Mouse (Mus musculus): ENCODE results near the gene Gstm2. TPM values are rescaled to one million over a fixed set of nuclear protein-coding genes. Genes with fewer than 3 reads are reported as not detected.
"Not testable (repeated sequence)": the region's sequence is repeated elsewhere in the genome, so short reads cannot be mapped to it uniquely, and the experiment has no call there.

Gene Gstm2
- polyA plus RNA-seq, 1 experiment from 2014 or later = 34.3 TPM

GRCm38 (mm10) chr3:107964656-107965308 is 21.5 kb downstream of the Gstm2 start:
- H3K4me1 ChIP-seq = no peaks in the 10 kb centered on the region
- H3K4me2 ChIP-seq (replicated peaks) = no peak overlapping the region
- H3K36me3 ChIP-seq = no peaks in the 10 kb centered on the region
- ATAC-seq (ENCODE audit: insufficient number of reproducible peaks, insufficient read depth, low FRiP score, low TSS enrichment) = no peak
- no peak overlapping the region for H3K9ac ChIP-seq
- H3K4me3 ChIP-seq = no peak overlapping the region
- H3K9me3 ChIP-seq = no peaks in the 10 kb centered on the region
- H3K27me3 ChIP-seq = no peaks in the 10 kb centered on the region
- H3K27ac ChIP-seq = no peak overlapping the region
- WGBS = 72% methylated on average over 5 of the region's 5 CpGs

GRCm38 (mm10) chr3:107964026-107964425 is 22.2 kb downstream of the Gstm2 start:
- Histone ChIP-seq H3K4me2 (replicated peaks) (no peak overlapping the region), H3K9ac (no peak overlapping the region), H3K36me3 (no peaks in the 10 kb centered on the region), H3K4me1 (no peaks in the 10 kb centered on the region), H3K4me3 (no peak overlapping the region), H3K27me3 (no peaks in the 10 kb centered on the region), H3K27ac (no peak overlapping the region), H3K9me3 (no peaks in the 10 kb centered on the region)
- WGBS = 86% methylated on average over 4 of the region's 4 CpGs
- ATAC-seq (ENCODE audit: insufficient number of reproducible peaks, insufficient read depth, low FRiP score, low TSS enrichment) = no peak

- H3K27me3 ChIP-seq; H3K4me3 ChIP-seq; H3K9ac ChIP-seq; ATAC-seq (ENCODE audit: insufficient number of reproducible peaks, insufficient read depth, low FRiP score, low TSS enrichment); H3K9me3 ChIP-seq; H3K4me1 ChIP-seq; H3K27ac ChIP-seq; H3K36me3 ChIP-seq; H3K4me2 ChIP-seq (replicated peaks): not testable (repeated sequence)
- WGBS = 87% methylated on average over 9 of the region's 9 CpGs
These were observed 31.0 kb downstream of the Gstm2 start for GRCm38 (mm10) chr3:107955260-107955659.

- H3K36me3 ChIP-seq = no peaks in the 10 kb centered on the region
- H3K4me3 ChIP-seq = no peak overlapping the region
- no peak overlapping the region for H3K9ac ChIP-seq
- no peak for ATAC-seq (ENCODE audit: insufficient number of reproducible peaks, insufficient read depth, low FRiP score, low TSS enrichment)
- no peak overlapping the region for H3K4me2 ChIP-seq (replicated peaks)
- no peaks in the 10 kb centered on the region for H3K4me1 ChIP-seq
- no peaks in the 10 kb centered on the region for H3K9me3 ChIP-seq
- no peak overlapping the region for H3K27ac ChIP-seq
- no peaks in the 10 kb centered on the region for H3K27me3 ChIP-seq
- 82% methylated on average over 5 of the region's 5 CpGs for WGBS
These were observed 32.3 kb downstream of the Gstm2 start for GRCm38 (mm10) chr3:107953906-107954305.

GRCm38 (mm10) chr3:107953328-107953755 is 32.9 kb downstream of the Gstm2 start:
- Histone ChIP-seq H3K9ac (no peak overlapping the region), H3K4me1 (no peaks in the 10 kb centered on the region), H3K4me3 (no peak overlapping the region), H3K36me3 (no peaks in the 10 kb centered on the region), H3K4me2 (replicated peaks) (no peak overlapping the region), H3K27me3 (no peaks in the 10 kb centered on the region), H3K27ac (no peak overlapping the region), H3K9me3 (no peaks in the 10 kb centered on the region)
- WGBS = 15% methylated on average over 6 of the region's 6 CpGs
- ATAC-seq (ENCODE audit: insufficient number of reproducible peaks, insufficient read depth, low FRiP score, low TSS enrichment) = no peak

- no peak overlapping the region for H3K9ac ChIP-seq
- WGBS = 84% methylated on average over 11 of the region's 11 CpGs
- no peaks in the 10 kb centered on the region for H3K4me1 ChIP-seq
These were observed 35.7 kb downstream of the Gstm2 start for GRCm38 (mm10) chr3:107950531-107950930.

GRCm38 (mm10) chr3:107949461-107949860 is 36.8 kb downstream of the Gstm2 start:
- not testable (repeated sequence) for H3K27ac ChIP-seq; H3K36me3 ChIP-seq; H3K9ac ChIP-seq; H3K4me3 ChIP-seq; H3K9me3 ChIP-seq; H3K4me1 ChIP-seq; ATAC-seq (ENCODE audit: insufficient number of reproducible peaks, insufficient read depth, low FRiP score, low TSS enrichment); H3K27me3 ChIP-seq; H3K4me2 ChIP-seq (replicated peaks)
- WGBS = 89% methylated on average over 1 of the region's 1 CpGs

More at GRCm38 (mm10) chr3:107950531-107950930, 35.7 kb downstream of the Gstm2 start:
- no peaks in the 10 kb centered on the region for H3K36me3 ChIP-seq
- H3K4me3 ChIP-seq = no peak overlapping the region
- no peak for ATAC-seq (ENCODE audit: insufficient number of reproducible peaks, insufficient read depth, low FRiP score, low TSS enrichment)
- no peaks in the 10 kb centered on the region for H3K9me3 ChIP-seq
- peaks cover under 1% of the 10 kb centered on the region; the same call in 1 of the 2 replicates for H3K27me3 ChIP-seq
- no peak overlapping the region for H3K27ac ChIP-seq
- no peak overlapping the region for H3K4me2 ChIP-seq (replicated peaks)

- no peak overlapping the region for H3K4me2 ChIP-seq (replicated peaks)
- H3K36me3 ChIP-seq = no peaks in the 10 kb centered on the region
- H3K9me3 ChIP-seq = no peaks in the 10 kb centered on the region
- 54% methylated on average over 4 of the region's 4 CpGs for WGBS
- H3K27ac ChIP-seq = no peak overlapping the region
- H3K4me3 ChIP-seq = no peak overlapping the region
- no peaks in the 10 kb centered on the region for H3K4me1 ChIP-seq
- peaks cover 4% of the 10 kb centered on the region; the same call in 1 of the 2 replicates for H3K27me3 ChIP-seq
- no peak overlapping the region for H3K9ac ChIP-seq
- ATAC-seq (ENCODE audit: insufficient number of reproducible peaks, insufficient read depth, low FRiP score, low TSS enrichment) = no peak
These were observed 40.5 kb downstream of the Gstm2 start for GRCm38 (mm10) chr3:107945729-107946128.

- peak within 1 kb of the TSS; percentile 28 for H3K4me3 ChIP-seq
- H3K4me1 ChIP-seq = no peaks in the 10 kb centered on the region
- H3K27ac ChIP-seq = no peak within 1 kb of the TSS
- 13% methylated on average over 20 of the region's 20 CpGs for WGBS
- H3K36me3 ChIP-seq = no peaks in the 10 kb centered on the region
- peaks cover 4% of the 10 kb centered on the region; the same call in 1 of the 2 replicates for H3K27me3 ChIP-seq
- ATAC-seq (ENCODE audit: insufficient number of reproducible peaks, insufficient read depth, low FRiP score, low TSS enrichment) = peak; percentile 26; the same call in 1 of the 2 replicates
- H3K9me3 ChIP-seq = no peaks in the 10 kb centered on the region
- peak within 1 kb of the TSS; percentile 16 for H3K9ac ChIP-seq
- H3K4me2 ChIP-seq (replicated peaks) = peak within 1 kb of the TSS; percentile 49
These were observed 42.8 kb downstream of the Gstm2 start, which contains the start of gene Gstm6 for GRCm38 (mm10) chr3:107943239-107943990. Gene Gstm6, minus strand, starts transcription at chr3:107943749.

GRCm38 (mm10) chr3:107941261-107941660 is 45.0 kb downstream of the Gstm2 start:
- Histone ChIP-seq H3K4me2 (replicated peaks) (no peak overlapping the region), H3K36me3 (no peaks in the 10 kb centered on the region), H3K27ac (no peak overlapping the region), H3K9ac (no peak overlapping the region), H3K27me3 (peaks cover 4% of the 10 kb centered on the region; the same call in 1 of the 2 replicates), H3K4me1 (no peaks in the 10 kb centered on the region), H3K9me3 (no peaks in the 10 kb centered on the region), H3K4me3 (no peak overlapping the region)
- no peak for ATAC-seq (ENCODE audit: insufficient number of reproducible peaks, insufficient read depth, low FRiP score, low TSS enrichment)
- WGBS = 84% methylated on average over 4 of the region's 4 CpGs

GRCm38 (mm10) chr3:107940524-107940923 is 45.7 kb downstream of the Gstm2 start:
- no peak for ATAC-seq (ENCODE audit: insufficient number of reproducible peaks, insufficient read depth, low FRiP score, low TSS enrichment)

GRCm38 (mm10) chr3:107939830-107940229 is 46.4 kb downstream of the Gstm2 start:
- 81% methylated on average over 4 of the region's 4 CpGs for WGBS
- H3K27ac ChIP-seq = no peak overlapping the region

More at GRCm38 (mm10) chr3:107940524-107940923, 45.7 kb downstream of the Gstm2 start:
- H3K27me3 ChIP-seq = peaks cover 4% of the 10 kb centered on the region; the same call in 1 of the 2 replicates
- H3K9me3 ChIP-seq = no peaks in the 10 kb centered on the region
- WGBS = 70% methylated on average over 7 of the region's 7 CpGs
- no peak overlapping the region for H3K27ac ChIP-seq
- no peak overlapping the region for H3K9ac ChIP-seq
- H3K4me2 ChIP-seq (replicated peaks) = no peak overlapping the region
- no peaks in the 10 kb centered on the region for H3K4me1 ChIP-seq
- H3K36me3 ChIP-seq = no peaks in the 10 kb centered on the region
- no peak overlapping the region for H3K4me3 ChIP-seq

More at GRCm38 (mm10) chr3:107939830-107940229, 46.4 kb downstream of the Gstm2 start:
- H3K4me2 ChIP-seq (replicated peaks) = no peak overlapping the region
- H3K4me3 ChIP-seq = no peak overlapping the region
- H3K4me1 ChIP-seq = no peaks in the 10 kb centered on the region
- no peak for ATAC-seq (ENCODE audit: insufficient number of reproducible peaks, insufficient read depth, low FRiP score, low TSS enrichment)
- H3K27me3 ChIP-seq = no peaks in the 10 kb centered on the region
- no peak overlapping the region for H3K9ac ChIP-seq
- H3K9me3 ChIP-seq = no peaks in the 10 kb centered on the region
- H3K36me3 ChIP-seq = no peaks in the 10 kb centered on the region

Measured in embryonic facial prominence, embryonic 12.5 days (tissue).